Mouse (Mus musculus): ENCODE data around the gene Sel1l. TPM values are rescaled to one million over a fixed set of nuclear protein-coding genes. Genes with fewer than 3 reads are reported as not detected.

The Sel1l gene
- total RNA-seq (2014; fragmentation: Nextera tagmentation) (37.3 and 51.4 TPM in 2 replicates), total RNA-seq (2017) (32.3 and 44.1 TPM in 2 replicates)

DNA sequence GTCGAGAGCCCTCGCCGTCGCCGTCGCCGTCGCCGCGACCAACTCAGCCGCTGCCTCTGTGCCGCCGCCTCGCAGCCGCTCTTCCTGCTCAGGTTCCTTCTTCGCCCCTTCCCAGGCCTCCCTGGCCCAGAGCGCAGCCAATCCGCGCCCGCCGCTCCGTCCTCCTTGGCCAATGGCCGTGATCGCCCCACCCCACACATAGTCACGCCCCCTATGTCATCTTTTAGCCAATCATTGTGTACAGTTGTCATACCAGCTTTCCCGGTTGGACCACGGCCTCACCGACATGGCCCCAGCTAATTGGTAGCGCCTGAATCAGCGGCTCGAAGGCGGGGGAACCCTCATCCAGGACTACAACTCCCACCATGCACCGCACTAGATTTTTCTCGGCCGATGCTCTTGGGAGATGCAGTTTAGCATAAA is at the start of gene Sel1l:
Gene Sel1l, minus strand, starts transcription at position 113 of the 423 bp plus-strand sequence.
- peak; percentile 100 for ATAC-seq (replicated peaks; ENCODE audit: low FRiP score, low TSS enrichment, poor library complexity, severe bottlenecking)

DNA sequence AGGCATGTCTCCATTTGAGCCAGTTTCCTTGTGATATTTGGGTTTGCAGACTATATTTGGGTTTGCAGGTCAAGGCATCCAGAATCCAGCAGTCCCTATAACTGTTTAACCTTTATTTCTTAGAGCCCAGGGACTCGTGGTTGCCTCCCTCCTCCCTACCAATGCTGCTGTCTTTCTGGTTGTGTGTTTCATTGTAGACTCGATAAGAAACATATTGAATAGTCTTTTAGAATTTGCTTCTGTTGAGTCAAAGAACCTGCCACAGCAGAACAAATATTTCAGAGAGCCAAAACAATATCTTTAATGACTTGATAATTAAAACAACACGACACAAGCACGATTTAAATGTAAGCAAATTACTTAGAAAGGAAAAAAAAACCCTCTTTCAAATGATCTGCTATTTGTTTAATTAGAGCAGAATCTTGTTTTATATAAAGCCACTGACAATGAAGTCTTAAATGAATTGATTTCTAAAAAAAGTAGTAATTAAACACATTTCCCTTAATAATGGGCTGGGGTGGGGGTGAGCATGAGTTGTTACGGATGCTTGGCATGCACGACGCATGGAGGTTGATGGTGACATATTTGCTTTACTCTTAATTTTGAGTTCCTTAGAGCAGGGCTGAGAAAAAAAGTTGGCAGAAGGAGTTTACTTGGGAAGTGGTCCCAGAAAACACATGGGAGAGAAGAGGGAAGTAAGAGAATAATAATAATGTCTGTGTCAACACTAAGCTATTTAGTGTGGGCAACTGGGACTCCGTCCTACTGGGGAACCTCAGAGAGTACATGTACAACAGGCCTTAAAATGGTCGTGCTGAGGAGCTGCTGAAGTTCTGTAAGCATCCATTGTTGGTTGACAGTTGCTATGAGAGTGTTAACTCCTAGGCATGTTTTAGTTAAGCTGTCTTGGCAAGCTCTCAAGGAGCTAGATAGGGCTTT is 43.9 kb upstream of the Sel1l start:
- ATAC-seq (replicated peaks; ENCODE audit: low FRiP score, low TSS enrichment, poor library complexity, severe bottlenecking), result no peak

DNA sequence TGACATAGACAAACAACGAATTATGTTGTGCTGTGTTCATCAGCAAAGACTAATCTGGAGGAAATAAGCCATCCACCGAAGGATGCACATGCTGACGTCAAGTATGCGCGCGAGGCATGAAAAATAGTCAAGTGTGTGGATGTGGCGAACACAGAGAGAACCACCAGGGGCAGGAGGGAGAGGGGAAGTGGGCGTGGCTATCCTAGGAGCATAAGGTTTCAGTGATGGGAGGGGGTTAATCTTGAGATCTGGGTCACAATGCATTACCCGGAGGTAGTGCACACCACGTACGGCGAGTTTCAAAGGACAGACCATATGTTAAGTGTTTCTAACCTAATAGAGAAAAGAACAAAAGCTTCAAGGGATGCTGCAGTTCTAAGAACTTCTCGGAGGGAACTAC is 31.5 kb upstream of the Sel1l start:
- no peak for ATAC-seq (replicated peaks; ENCODE audit: low FRiP score, low TSS enrichment, poor library complexity, severe bottlenecking)

DNA sequence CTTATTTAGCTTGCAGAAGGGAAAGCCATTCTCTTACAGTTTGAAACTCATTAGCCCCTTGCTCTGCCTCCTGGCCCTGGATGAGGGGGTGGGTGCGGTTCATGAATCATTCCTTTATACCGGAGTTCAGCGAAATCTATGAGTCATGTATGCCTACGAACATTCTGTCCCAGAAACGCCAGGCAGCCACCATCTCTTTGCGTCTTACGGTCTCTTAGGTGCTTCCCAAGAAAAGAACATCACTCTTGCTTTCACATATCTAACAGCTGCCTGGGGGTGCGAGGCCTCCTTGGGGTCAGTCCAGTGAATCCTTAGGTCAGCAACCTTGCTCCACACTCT is 29.9 kb upstream of the Sel1l start:
- ATAC-seq (replicated peaks; ENCODE audit: low FRiP score, low TSS enrichment, poor library complexity, severe bottlenecking), result no peak

DNA sequence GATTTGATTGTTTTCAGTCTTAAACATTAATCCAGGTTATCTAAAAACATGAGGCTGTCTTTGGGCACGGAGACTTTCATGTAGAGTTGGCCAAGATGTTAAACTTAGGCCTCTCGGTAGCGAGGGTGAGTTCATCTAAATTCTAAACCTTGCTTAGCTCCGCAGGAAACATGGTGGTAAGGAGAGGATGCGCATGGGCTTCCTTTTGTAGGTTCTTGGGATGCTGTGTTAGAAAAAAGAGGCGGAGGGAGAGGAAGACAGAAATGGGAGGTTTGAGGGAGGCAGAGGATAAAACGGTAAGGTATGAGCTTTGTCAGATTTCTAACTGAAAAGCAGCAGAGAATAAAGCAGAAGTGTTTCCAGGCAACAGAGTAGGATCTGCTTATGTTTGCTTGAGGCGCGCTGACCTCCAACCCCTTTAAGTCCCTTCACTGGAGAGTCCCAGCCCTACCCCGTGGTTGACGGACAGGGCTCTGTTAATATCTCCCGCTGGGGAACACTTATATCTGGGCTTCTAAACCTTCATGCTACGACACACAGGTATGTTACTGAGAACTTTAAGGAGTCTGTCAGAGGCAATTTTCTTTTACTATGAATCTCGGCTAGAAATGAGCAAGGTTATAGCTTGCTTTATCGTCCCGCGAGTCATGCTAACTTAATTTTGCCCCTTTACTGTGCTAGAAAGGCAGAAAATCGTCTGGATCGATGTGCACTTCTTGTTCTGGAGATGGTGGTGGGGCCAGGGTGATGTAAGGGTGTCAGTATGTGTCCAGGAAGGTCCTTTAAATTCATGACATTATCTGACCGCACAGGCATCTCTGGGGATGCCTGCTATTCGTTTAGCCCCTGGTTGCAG is 29.3 kb upstream of the Sel1l start:
- no peak for ATAC-seq (replicated peaks; ENCODE audit: low FRiP score, low TSS enrichment, poor library complexity, severe bottlenecking)

DNA sequence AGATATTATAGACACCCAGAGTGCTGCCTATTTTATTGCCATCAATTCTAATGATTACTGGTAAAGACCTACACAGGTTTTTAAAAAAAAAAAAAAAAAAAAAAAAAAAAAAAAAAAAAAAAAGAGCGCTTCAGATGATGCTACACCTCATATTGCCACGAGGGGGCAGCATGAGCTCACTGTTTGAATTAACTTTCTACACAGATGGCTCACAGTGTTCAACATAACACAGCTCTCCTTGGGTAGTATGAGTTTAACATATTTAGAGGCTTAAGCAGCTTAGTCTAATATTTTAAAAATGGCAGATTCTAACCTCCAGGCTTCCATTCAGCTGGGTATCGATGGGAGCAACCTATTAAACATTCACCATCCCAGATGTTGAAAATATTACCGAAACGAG is 28.7 kb upstream of the Sel1l start:
- peak; percentile 79 for ATAC-seq (replicated peaks; ENCODE audit: low FRiP score, low TSS enrichment, poor library complexity, severe bottlenecking)

DNA sequence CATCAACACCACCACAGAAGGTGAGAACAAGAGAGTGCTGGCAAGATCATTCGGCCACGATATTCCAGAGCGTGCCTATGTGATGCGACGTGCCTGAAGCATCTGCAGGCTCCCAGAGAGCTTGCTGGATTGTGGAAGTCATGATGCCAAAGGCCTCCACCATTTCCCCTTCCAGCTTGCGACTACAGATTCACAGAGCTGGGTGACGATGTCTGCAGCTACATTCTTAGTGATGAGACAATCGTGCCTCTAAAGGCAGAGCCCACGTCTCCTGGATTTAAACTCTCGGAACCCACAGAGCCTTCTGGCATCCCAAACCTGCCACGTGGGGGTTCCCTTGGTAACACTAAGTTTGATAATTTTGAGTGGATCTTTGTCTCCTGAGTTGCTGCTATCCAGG is 21.7 kb upstream of the Sel1l start:
- ATAC-seq (replicated peaks; ENCODE audit: low FRiP score, low TSS enrichment, poor library complexity, severe bottlenecking), result no peak

DNA sequence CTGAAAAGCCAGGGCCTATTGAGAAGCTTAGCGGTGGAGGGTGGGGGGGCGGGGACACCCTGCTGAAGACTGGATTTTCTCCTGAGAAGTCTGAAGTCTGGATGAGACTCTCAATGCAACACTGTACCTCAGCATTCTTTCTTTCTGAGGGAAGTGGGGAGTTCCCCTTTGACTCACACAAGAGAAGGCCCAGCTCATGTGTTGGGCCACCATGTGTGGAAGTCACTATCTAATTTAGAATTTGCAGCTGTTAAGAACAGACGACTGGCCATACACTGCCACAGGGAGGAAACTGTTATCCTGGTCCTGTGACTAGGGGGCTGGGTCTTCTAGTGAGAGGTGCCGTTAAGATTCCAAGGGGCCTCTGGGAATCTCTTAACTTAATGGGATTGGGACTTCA is 20.4 kb upstream of the Sel1l start:
- no peak for ATAC-seq (replicated peaks; ENCODE audit: low FRiP score, low TSS enrichment, poor library complexity, severe bottlenecking)

DNA sequence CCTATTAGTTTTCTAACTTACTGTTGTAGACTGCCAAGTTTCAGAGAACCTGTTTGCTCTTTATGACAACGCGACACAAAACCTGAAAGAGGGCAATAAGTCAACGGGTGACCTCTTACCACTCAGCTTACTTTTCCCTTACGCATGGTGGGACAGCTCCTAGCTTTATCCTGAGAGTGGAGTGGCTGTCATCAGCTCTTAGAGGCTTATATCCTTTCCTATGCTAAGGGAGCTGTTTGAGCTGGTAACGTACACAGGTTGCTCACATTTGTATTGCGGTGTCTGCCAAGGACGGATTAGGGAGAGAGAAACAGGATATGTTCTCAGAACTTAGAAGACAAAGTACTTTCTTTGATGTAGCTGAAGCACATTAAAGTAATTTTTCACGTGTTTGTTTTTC is 5.4 kb upstream of the Sel1l start:
- no peak for ATAC-seq (replicated peaks; ENCODE audit: low FRiP score, low TSS enrichment, poor library complexity, severe bottlenecking)

DNA sequence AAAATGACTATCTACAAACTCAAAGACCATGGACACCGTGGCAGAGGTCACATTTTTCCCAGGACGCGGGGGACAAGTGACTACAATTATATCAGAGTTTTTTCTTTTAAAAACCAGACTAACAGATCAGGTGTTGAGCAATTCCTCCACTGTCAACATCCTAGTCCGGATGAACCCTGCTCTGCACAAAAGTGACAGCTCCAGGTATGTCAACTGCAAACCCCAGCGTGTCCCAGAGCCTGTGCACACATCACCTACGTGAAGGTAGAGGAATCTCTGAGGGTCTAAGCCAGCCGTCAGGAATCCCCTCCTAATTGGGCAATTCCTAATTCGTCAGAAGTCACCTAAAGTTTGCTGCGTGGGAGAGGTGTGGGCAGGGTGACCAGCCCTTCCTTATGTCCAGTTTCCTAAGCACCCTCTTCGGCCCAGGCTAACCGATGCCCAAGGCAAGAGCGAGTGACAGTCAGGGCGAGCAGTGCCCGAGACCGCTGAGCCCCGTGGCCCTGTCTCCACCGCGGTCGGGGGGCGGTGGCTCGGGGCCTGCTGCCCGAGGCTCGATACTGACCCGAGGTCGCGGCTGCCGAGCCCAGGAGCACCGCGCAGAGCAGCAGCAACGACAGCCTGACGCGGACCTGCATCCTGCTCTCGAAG is 438 bp downstream of the Sel1l start:
- ATAC-seq (replicated peaks; ENCODE audit: low FRiP score, low TSS enrichment, poor library complexity, severe bottlenecking), result peak; percentile 7; the same call in 1 of the 2 replicates

DNA sequence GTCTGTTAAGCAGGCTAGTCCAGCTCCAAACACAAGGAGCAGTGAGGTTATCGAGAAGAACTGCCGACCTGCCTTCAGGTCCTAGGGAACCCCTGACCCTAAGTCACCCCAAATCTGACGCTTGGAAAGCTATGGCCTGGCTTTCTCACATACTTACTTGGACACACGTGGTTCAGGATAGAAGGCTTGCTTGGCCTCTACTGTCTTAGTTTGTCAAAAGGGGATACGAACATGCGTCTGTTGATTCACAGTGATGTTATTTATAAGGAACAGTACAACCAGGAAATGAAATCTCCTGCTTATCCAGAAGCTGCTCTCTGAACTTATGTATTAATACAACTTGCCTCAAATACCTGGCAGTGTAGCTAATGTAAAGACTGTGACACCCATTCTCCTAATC is 2.9 kb downstream of the Sel1l start:
- ATAC-seq (replicated peaks; ENCODE audit: low FRiP score, low TSS enrichment, poor library complexity, severe bottlenecking), result no peak

DNA sequence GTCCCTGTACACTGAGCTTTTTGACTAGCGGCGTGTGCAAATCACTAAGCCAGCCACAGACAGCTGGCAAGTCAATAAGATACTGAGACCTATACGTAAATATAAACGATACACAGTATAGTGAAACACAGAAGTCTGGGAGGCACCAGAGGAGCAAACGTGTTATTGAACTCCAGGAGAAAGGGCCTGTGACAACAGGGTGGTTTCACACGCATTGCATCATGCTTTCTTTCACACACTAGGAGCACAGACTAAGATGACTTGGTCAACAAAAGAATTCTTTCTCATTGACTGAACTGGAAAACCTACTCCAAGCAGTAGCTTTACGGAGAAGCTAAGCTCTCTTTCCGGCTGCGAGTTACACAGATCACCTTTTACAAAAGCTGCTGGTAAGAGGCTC is 3.6 kb downstream of the Sel1l start:
- no peak for ATAC-seq (replicated peaks; ENCODE audit: low FRiP score, low TSS enrichment, poor library complexity, severe bottlenecking)

DNA sequence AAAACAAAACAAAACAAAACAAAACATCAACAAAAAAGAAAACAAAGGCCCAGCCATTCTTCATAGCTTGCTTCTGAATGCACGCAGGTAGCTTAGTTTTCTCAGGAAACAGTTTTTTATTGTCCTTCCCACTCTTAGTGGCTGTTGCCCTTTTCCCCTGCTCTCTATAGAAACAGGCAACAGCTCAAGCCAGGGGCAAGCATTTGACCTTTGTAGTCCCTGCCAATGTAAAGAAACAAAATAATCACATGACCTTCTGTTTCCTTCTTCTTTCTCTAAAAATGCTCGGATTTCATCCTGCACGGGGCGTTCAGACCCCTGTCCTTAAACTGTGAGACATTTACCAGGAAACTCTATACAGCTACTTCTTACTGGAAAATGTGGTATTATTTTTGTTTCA is 4.4 kb downstream of the Sel1l start:
- ATAC-seq (replicated peaks; ENCODE audit: low FRiP score, low TSS enrichment, poor library complexity, severe bottlenecking), result no peak

DNA sequence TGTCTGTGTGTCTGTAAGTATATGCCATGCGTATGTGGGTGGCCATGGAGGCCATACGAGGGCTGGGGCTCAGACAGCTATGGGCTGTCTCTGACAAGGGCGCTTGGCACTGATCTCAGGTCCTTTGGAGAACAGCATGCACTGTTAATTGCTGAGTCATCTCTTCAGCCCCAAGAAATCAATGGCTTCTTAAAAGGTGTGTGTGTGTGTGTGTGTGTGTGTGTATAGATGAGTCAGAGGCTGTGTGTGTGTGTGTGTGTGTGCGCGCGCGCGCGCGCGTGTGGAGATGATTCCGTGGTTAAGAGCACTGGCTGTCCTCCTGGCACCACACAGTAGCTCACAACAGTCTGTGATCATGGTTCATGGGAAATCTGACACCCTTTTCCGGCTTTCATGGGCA is 5.1 kb downstream of the Sel1l start:
- ATAC-seq (replicated peaks; ENCODE audit: low FRiP score, low TSS enrichment, poor library complexity, severe bottlenecking), result no peak

DNA sequence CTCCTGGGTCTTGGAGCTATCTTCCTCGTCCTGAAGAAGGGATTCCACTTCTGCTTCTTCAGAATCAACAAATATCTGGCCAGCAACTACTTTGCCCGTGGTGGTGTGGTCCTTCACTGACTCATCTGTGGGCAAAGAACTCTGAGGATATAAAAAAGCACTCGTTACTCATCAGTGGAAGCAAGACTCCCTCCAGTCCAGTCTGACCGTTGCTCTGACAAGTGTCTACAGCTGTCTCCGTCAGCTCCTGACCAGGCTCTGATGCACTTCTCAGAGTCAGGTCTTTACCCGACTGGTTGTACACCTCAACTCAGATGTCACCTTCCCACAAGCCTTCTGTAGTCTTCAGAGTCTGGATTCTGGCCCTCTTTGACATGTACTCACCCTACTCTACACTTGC is 7.2 kb downstream of the Sel1l start:
- no peak for ATAC-seq (replicated peaks; ENCODE audit: low FRiP score, low TSS enrichment, poor library complexity, severe bottlenecking)

DNA sequence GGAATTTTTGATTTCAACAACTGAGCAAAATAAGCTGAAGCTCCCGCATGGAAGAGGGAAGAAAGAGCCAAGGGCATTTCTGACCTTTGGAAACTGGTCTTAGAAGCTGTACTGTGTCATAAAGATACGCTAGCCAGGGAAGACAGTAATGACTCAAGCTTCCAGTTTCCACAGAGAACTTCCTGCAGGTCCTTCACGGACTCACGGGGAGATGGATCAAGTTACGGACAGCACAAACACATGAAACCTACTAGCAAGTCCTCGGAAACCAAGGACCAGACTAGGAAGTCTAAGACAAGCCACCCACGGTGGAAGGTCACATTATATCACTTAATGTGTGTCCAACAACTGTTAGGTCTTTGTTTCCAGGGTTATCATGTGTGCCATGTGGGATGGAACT is 10.7 kb downstream of the Sel1l start:
- ATAC-seq (replicated peaks; ENCODE audit: low FRiP score, low TSS enrichment, poor library complexity, severe bottlenecking), result no peak

DNA sequence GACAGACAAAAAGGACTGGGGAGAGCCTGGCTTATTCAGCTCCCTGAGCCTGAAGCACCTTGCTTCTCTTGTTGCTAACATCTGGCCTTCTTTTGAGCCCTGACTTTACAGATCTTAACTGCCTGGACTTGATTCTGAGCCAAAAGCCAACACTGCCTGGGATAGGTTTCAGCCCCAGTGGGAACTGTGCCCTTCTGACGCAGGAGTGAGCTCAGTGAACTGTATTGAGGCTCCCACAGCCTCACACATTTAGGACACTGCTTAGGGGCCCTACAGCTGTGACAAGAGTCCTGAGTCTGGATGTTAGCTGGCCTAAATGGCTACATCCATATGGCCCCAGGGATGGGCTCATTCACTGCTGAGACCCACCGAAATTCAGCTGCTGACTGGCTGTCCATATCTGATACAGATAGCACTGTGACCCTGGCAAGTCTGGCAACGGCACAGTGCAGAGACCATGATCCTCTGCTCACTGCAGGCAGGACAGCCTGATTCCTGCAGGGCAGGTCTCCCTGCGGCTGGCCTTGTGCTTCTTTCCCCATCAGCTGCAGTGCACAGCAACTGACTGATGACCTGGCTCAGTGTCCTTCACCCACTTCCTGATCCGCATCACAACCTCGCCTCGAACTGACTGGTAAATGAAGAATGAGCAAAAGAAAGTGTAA is 11.4 kb downstream of the Sel1l start:
- ATAC-seq (replicated peaks; ENCODE audit: low FRiP score, low TSS enrichment, poor library complexity, severe bottlenecking), result peak; percentile 50; the same call in 1 of the 2 replicates

DNA sequence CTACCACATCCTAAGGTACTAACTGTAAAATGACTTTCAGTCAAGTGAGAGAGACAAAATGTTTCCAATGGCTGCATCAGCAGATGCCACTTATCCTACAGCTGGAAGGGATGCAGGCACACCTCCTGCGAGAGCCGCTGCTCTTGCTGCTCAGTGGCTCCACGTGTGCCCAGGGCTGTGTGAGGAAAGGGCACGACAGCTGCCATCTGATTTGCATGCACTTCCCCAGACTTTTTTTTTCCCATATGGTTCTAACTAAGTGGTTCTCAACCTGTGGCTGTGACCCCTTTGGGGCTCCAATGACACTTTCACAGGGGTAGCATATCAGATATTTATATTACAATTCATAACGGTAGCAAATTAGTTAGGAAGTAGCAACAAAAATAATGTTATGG is 15.0 kb downstream of the Sel1l start:
- ATAC-seq (replicated peaks; ENCODE audit: low FRiP score, low TSS enrichment, poor library complexity, severe bottlenecking), result no peak

DNA sequence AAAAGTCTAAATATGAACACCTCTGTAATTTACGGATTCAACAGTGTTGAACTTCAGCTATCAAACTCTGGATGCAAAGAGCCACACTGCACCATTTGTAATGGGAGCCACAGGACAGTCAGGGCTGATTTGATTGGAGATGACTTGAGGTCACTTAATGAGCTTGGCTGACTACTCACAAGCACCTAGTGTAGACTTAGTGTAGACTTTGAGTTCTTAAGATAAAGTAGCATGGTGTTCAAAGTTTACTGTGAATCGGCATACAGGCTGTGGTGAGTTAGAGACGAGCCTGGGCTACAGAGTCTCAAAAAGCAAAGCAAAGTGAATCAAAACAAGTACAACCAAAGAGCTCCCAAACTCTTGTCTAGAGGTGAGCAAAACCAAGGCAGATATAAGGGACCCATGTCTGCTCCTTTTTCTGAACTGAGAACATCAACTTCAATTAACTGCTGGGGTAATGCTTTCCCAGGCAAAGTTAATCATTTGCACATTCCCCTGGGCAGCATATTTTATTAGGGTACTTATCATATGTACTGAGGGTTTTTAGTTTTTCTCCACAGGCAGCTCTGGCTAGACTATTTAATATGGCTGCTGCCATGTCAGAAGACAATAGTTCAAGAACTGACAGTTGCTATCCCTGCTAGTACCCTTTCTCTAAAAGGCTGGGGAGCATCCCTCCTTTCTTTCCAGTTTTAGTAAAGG is 15.6 kb downstream of the Sel1l start:
- no peak for ATAC-seq (replicated peaks; ENCODE audit: low FRiP score, low TSS enrichment, poor library complexity, severe bottlenecking)

Measured in megakaryocyte-erythroid progenitor cell, adult 5-6 weeks (primary cell).